Mouse (Mus musculus): ENCODE measurements around the gene Commd1.

The Commd1 gene

DNA sequence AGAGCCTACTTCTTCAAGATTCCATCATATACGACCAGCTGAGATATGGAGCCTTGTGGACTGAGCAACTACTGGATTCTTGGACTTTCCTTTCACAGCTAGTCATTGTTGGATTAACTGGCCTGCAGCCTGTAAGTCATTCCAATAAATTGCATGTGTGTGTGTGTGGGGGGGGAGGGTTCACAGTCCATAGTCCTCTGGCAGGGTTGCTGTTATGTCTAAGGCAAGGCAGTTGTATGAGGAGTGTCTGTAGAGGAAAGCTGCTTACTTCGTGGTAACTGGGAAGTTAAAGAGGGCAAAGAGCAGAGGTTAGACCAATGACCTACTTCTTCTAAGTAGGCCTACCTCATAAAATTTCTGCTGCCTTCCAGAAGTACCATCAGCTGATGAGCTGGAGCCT, 98.5 kb downstream of the Commd1 start:
- DNase-seq: no peak

DNA sequence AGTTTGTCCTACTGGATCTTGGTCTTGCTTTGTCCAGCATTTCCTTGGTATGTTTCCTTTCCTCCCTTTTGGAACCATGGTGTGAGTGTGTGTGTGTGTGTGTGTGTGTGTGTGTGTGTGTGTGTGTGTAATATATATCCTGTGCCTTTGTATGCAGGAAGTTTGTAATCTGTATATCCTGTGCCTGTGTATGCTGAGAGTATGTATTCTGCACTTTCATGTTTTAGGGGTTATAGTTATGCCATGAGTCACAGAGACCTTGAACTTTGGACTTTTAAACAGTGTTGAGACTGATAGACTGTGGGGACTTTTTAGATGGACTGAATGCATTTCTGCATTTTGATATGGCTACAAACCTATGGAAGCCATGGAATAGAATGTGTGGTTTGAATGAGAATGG, 99.3 kb downstream of the Commd1 start:
- no peak for DNase-seq

DNA sequence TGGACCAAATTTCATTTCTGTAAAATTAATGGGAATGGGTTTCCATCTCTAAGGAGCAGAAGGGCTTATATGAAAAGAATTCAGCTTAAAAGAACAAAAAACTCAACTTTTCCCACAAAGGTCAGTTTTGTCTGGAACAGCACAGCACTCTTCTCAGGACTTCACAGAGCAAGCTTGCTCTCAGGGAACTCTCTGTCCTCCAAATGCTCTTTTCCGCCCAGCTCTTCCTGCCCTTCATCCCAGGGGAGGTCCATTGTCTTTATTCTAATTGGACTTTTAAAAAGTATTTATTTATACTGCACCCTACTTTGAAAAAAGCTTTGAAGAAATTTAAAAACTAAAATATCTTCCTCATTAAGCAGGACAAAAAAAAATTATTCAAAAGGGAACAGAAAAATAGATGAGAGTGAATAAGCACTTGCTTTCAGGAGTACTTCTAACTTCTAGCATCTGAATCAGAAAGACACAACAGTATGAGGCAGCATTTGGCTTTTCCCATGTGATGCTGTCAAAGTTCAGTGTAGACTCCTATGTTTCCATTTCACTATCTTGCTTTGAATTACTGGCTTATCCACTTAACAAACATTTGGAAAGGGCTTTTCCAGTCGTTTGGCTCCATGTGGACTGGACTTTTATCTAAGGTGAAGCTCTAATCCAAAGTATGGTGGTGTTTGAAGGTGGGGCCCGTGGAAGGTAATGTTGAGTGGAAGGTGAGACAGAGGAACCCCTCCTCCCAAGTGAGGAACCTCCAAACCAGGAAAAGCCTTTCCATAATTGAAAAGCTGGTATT, 101.6 kb downstream of the Commd1 start:
- no peak for DNase-seq

DNA sequence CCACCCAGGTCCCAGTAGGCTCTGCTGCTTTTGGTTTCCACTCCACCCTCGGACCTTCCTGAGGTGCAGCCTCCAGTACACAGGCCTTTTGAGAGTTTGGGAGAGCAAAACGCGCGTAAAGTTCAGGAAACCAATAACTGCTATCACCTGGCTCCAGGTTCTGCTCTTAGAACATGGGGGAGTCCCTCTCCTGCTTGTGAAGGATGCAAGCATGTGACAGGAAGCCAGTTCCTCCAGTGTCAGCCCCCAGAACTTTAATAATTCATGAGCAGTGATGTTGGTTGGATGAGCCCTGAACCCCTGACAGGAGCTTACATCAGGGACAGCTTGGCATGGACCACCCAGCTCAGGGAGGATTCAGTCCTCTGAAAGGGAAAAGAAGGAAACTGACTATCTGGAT, 102.5 kb downstream of the Commd1 start:
- no peak for DNase-seq

DNA sequence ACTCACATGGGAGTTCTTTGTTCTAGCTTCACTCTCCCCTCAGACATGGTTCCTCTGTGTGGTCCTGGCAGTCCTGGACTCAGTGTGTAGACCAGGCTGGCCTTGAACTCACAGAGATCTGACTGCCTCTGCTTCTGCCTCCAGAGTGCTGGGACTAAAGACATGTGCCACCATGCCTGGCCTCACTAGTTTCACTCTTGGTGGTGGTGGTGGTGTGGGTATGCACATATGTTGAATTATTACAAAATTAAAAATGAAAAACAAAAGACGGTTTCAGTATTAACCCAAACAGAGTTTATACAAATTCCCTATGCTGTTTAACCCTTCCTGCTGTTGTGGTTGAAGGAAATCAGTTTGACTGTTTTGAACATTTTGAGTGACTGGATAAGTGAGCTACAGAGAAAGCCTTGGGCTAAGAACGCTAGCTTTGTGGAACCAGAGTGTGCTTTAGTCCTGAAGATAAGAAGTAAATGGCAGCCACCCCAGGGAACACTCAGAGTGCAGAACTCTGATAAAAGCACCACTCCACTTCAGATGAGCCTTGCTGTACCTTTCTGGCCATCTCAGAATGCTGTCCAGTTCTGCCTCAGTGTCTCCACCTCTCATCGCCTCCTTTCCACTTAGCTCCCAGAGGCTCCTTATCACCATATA, 105.4 kb downstream of the Commd1 start:
- no peak for DNase-seq

DNA sequence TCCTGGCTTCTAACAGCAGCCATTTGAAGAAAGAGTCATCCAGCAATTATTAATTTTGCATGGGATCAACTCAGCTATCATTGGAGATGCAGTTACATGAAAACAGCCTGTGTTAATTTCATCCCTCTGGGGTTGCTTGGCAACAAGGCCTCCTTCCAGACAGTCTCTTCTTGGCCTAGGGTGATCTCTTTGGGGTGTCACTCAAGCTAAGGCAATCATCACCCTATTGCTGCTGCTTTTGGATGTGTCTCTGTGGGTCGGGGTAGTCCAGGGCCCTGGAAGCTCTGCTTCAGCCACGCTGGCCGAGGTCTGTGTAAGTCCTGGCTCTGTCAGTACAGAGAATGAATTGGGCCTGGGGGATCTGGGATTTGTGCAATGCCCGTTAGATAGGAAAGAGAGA, 106.9 kb downstream of the Commd1 start:
- DNase-seq: no peak

DNA sequence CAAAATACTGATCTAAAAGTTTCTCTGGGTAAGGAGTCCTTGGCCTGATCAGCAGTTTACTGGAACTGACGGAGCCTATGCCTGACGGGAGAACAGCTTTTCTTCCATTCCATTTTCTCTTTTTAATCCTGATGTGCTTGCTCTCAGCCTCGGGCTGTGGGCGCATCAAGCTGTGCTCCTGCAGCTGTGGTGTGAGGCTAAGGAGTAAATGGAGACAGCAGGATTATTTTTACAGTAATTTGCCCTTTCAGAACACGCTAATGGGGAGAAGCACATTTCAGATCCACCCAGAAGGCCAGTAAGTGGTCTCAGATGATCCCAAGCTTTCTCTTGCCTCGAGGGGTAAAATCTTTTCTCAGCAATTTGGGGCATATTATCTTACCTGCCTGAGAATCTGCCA, 107.4 kb downstream of the Commd1 start:
- no peak for DNase-seq

DNA sequence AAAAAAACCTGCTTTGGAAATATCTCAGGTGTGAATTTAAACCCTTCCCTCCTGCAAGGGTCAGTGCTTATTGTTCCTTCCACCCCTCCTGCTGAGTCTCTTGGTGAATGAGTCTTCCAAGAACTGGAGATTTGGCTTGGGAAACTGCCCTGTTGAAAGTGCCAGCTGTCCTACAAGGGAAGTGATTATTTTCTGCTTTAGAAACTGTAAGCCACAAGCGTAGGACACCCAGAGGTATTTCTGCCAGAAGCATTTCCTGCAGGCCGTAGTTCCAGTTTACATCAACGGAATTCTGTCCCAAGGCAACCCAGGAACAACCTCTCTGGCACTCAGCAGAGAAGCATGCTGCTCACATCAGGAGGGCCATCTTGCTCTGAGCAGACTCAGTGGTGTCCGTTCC, 108.8 kb downstream of the Commd1 start:
- peak; percentile 26 to 56 for DNase-seq

DNA sequence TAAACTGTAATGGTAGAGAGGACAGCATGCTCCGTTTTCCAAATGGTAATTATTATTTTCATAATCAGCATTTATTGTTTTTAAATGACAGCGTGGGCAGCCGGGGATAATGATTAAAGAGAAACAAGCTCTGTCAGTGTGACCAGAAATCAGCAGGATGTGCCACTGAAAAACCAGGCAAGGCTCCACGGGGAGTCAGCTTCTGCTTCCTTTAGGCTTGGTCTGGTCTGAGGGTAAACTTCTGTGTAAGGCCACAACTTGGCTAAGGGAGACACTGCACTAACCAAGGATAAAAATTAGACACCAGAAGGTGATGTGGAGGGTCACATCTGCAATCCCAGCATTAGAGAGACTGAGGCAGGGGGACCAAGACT, 109.9 kb downstream of the Commd1 start:
- DNase-seq: no peak

DNA sequence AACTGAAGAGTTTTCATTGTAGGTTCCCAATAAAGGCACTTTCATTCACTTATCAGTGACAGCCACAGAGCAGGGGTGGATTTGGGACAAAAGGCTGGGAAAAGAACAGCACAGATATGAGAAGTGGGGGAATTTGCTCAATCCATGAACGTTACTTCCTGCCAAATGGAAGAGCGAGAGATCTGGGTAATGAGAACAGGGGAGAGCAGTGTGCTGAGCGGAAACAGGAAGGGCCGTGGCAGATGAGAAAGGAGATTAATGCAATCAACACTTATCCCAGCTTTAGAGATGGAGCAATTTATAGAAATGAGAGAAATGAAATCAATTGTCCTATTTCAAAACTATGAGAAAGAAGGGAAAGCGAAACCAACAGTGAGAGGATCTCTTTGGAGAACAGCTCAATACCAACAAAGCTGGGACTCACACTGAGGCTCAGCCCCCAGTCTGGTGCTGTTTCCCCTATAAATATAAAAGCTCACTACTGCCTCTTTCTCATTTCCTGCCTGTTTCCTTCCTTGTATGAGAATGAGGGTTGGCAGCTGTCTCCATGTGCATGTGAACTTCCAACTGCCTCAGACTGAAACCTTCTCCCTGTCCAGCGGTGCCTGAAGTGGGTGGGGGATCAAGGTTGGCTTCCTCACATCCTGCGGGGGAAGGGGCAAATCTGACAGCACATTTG, 110.4 kb downstream of the Commd1 start:
- no peak for DNase-seq

DNA sequence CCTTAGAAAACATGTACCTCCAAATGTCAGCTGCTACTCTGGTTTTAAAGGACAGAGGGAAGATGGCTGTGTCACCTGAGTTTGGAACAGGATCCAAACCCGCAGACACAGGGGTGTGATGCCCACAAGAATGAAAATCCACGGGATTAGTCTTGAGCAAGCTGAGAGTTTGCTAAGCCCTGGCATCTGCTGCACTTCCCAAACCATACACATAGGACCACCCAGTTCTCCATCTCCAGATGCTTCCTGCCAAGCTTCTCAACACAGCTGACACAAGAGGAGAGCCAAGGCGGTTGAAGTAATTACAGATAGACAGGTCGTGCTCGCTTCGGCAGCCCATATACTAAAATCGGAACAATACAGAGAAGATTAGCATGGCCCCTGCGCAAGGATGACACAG, 113.6 kb downstream of the Commd1 start:
- DNase-seq: no peak

DNA sequence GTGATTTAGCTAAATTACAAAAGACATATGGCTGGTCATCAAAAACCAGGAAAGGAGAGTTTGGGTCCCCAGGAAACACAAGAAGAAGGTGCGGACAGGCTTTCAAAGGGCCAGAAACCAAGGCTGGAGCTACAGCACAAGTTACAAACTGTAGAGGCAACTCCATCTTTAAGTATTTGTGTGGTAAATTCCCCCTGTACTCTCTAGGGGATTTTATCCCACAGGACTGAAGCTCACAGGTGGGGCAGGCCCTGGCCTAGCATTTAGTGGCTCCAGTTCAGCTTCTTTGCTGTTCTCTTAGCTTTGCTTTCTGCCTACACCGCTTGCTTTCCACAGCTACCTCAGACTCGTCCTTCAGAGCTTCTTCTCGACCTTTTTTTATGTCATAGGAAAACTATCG, 114.5 kb downstream of the Commd1 start:
- DNase-seq: no peak

DNA sequence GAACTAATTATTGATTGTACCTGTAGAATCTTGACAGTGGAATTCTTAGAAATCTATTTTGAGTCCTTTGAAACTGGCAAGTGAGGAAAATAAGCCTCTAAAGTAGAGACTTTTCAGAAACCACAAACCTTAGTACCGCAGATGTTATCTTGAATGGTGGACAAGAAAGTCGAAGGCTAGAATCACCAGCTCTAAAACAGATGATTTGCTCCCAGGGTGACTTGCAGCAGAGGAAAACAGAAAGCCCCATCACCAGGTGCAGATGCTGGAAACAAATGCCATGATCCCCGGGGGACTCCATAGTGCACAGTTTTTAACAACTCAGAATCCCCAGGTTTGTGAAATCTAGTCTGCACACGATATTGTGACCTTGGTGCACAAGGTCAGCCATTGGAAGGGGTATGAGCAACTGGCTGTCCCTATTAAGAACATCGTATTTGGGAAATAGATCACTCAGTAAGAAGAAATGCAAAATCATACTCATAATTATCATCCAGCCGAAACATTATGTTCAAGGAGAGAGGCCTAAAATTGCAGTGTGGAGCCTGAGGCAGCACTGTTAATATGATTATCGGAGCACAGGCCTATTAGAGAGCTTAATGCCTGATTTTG, 116.4 kb downstream of the Commd1 start:
- DNase-seq: no peak

DNA sequence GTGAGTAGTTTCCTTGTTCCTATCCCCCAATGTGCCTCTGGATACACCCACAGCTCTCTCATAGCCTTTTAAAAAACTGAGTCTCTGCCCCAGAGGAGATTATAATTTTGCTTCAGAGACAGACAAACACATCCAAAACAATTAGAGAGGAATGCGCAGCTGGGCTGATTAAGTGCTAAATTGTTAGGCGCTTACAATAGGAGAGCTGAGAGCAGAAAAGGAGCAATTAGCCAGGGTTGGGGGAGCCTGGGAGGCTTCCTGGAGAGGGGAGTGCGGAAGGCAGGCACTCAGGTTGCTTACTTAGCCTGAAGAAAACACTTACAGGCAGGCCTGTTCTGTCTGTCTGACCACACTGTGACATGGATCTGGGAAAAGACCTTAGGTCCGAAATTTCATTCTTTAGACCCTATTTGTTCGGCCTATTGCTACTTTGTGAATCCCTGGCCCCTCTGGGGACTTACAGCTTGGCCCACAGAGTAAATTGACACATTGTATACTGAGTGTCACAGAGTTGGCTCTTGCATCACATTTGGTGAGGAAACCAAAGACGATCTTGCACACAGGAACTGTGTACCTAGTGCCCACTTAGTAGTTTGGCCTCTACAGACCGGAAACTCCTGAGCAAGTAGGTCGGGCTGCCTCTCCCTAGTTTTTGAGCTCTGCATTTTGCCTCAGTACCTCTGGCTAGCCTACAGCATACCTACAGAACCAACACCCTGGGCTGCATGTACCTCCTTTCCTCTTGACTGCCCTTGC, 117.7 kb downstream of the Commd1 start:
- no peak for DNase-seq

DNA sequence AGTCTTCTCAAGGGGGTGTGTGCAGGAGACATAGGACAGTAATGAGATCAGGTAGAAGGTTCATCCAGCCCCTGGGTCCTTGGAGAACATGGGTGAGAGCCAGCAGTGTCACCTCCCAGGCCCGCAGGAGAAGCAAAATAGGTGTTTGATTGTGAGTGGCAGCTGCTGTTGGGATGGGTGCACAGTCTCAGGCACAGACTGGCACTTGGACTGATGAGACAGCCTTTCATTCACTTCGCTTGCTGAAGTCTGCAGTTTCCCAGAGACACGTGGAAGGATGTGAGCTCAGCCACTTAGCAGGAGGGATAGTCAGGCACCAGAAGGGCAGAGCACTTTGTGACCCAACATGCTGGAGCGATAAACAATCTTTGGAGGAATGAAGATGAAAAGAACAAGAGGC, 118.6 kb downstream of the Commd1 start:
- DNase-seq: no peak

DNA sequence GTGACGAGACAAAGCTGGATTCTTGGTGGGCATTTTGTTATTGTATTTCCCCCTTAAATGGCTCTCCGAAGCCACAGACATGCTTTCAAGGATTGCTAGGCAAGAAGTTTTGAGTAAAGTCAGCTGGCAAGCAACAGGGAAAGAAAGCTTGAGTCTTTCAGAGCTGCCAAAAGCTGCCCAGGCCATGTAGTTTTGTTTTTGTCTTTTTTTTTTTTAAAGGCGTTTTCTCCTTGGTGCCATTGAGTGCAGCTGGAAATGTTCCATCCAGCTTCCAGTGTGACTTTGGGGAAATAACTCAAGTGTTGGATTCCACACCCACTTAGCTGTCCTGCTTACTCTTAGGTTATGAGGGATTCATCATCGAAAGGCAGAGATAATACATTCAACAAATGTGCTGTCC, 120.9 kb downstream of the Commd1 start:
- no peak for DNase-seq

DNA sequence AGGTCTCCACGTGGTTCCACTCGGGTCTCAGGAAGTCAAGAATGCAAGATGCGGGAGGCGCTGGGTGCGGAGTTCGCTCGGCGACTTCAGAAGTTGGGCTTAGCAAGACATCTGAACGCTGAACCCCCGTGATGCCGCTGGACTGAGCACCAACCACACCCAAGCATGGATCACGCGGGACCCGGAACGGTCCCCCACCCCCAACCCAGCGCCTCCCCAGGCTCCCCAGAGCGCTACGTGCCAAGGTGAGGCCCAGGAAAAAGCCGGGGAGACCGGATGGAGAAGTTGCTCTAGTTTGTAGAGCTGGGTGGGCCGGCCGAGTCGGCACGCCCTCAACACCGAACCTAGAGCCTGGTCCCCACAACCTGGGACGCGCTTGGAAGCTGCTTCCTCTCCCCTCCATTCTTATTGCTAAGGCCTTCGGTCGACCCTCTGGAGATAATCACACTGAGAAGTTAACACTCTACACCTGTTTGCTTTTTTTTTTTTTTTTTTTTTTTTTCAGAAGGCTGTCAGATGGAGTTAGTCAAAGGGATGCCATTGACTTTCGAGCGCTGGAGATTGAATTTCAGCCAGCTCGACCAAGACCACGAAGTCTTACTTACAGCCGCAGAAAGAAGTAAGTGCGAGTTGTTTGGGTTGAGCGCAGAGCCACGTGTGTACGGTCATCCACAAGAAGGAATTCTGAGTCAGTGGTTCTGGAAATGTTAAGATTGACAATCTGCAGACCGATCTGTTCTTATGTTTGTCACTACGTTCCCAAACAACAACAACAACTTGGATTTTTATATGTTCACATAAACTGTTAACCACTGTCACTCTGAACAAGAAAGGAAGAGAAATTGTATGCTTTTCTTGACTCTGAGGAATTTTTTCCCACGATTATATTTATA, 121.6 kb downstream of the Commd1 start, which contains the start of gene B3gnt2:
Gene B3gnt2, minus strand, starts transcription at position 627 of the 893 bp plus-strand sequence.
- no peak for DNase-seq

DNA sequence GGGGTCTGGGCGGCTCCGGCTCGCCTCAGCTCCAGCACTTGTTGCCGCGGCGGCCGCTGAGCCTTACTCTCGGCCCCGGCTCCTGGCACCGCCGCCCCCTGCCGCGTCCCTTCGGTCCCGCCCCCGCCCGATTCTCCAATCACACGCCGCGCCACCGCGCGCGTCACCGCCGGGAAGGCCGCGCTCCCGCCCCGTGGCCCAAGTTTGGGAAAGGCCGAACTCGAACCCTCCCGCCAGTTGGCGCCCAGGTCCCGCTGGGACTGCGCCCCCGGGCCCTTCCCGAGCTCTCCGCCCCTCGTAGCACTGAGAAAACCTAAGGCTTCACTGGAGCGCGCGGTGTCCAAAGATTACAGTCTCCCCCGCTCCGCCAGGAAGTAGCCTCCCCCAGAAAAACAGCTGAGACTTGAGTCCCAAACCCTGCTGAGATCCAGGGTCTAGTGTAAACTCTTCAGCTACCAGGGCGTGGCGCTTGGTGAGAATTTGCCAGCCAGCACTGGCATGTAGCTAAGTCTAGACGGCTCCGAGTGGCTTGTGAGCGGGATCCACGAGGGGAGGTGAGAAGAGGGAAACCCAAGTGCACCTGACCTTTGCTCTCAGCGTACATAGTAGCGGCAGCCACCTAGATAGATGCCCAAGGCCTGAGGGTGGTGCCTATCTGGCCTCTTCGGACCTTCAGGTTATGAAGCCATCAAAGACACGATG, 122.4 kb downstream of the Commd1 start:
- peak; percentile 62 to 66 for DNase-seq

DNA sequence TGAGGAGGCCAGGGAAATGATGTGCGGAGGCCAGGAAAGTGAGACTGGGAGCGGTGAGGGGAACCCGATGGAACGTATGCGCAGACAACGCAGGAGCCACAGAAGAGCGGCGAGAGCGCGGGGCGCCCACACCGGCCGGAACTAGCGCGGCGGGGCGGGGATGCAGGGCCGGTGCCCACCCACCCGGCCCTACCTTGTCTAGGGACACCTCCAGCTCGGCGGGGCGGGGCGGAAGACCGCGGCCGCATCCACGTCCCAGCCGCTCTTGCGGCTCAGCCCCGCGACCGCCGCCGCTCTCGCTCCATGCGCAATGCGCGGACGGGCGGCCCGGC, 122.9 kb downstream of the Commd1 start:
- no peak for DNase-seq

DNA sequence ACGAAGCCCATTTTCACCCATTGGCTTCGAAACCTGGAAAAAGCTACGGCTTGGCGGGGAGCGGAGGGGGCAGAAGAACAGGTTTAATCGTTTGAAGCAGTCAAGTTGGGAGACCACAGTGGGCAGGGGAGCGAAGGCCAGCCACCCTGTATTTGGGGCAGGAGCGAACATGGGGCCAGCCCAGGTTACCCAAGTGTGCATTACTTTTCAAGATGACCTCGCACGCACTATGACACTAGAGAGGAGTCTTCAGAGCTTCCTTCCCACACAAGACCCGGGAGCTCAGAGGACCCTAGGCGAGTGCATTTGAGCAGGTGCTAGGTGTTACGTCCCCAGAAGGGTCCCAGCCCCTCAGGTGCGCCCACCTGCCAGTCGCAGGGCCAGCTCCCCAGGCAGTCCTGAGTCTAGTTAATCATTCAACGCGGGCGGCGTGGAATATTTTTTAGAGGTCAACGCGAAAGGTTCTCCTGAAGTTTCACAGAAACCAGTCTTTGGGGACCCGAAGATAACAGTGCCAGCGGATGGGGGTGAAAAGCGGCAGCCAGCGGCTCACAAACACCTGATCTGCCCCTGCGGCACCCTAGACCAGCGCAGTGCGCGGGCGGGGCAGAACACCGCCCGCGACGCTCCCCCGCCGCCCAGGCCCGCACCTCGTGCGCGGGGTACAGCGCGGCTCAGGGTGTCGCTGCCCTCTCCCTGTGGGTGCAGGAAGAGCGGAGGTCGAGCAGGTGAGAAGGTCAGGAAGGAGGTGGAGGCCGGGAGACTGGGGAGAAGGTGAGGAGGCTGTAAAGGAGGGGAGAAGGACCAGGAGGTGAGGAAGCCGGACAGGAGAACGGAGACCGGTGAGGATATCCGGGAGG, 123.5 kb downstream of the Commd1 start:
- DNase-seq: no peak
